Mouse (Mus musculus): ENCODE results near the gene Rxylt1. TPM values are rescaled to one million over a fixed set of nuclear protein-coding genes. Genes with fewer than 3 reads are reported as not detected.

Gene Rxylt1
- total RNA-seq (2021), result 10 to 100 TPM; 31.0 to 38.7 TPM
- long read RNA-seq, experiment 1, full-length matches to known transcripts, result 29 of 104 reads
- long read RNA-seq, experiment 1, partial matches to known transcripts, result 2 of 104 reads
- long read RNA-seq, experiment 1, other reads (novel, unspliced or antisense), result 73 of 104 reads
- long read RNA-seq, experiment 2, full-length matches to known transcripts, result 49 of 173 reads
- long read RNA-seq, experiment 2, partial matches to known transcripts, result 1 of 173 reads
- long read RNA-seq, experiment 2, other reads (novel, unspliced or antisense), result 123 of 173 reads

DNA sequence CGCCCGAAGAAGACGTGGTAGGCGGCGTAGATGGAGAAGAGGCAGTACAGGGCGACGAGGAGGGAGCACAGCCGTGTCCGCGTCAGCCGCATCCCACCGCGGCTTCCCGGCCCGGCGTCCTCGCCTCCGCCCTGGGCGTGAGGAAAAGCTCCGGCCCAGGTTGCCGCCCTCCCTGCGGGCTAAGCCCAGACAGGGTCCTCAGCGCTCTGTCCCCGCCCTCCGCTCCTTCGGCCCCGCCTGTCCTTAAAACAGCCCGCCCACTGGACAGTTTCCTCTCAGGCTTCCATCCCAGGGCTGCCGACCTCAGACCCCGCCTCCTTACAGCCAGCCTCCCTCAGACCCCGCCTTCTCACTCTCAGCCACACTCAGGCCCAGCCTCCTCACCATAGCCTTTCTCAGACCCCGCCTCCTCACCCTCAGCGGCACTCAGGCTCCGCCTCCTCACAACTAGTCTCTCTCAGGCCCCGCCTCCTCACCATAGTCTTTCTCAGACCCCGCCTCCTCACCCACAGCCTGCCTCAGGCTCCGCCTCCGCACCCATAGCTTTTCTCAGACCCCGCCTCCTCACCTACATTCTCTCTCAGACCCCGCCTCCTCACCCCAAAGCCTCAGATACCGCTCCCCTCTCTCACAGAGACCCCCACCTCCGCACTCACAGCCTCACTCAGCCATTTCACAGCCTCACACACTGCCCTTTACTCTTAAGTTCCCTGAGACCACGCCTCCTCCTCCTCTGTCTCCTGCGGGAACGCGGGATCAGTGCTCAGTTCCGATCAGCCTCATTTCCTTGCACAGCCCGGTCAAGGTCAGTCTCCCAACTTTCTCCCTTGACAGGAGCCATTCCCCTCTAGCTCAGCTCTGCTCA, at the start of gene Rxylt1:
Gene Rxylt1 (minus strand): TSS at position 392 of the 865 bp plus-strand sequence.
- intact Hi-C loops (cut with DNase I), result no loop called here
- peak; percentile 92 to 94 for DNase-seq

DNA sequence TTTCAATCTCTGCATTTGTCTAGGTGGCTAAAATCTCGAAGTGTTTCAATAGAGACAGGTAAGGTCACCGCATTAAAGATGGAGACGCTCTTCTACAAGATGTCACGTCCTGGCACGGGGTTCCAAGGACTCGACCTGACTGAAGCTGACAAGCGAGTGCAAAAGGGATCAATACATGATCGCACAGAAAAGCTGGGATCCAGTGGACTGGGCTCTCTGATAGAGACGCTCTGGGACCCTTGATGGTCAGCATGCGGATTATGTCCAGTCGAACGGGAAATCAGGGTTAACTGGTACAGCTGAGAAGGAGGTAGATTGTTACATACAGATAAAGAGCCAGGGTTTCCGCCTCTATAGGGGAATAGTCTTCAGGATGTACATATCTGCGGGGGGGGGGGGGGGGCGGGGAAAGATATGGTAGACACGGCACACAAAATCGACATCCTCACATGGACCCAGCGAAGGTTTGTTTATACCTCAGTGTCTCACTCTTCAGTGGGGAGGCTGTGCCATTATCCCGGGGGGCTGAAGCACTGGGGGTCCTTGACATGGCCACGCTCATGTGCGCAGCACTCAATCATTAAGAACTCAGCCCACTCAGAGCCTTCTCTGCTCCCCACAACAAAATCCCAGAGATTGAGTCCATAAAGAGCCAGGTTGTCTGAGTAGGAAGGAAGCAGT, 24.3 kb upstream of the Rxylt1 start:
- intact Hi-C loops (cut with DNase I), result no loop called here
- DNase-seq, result no peak

DNA sequence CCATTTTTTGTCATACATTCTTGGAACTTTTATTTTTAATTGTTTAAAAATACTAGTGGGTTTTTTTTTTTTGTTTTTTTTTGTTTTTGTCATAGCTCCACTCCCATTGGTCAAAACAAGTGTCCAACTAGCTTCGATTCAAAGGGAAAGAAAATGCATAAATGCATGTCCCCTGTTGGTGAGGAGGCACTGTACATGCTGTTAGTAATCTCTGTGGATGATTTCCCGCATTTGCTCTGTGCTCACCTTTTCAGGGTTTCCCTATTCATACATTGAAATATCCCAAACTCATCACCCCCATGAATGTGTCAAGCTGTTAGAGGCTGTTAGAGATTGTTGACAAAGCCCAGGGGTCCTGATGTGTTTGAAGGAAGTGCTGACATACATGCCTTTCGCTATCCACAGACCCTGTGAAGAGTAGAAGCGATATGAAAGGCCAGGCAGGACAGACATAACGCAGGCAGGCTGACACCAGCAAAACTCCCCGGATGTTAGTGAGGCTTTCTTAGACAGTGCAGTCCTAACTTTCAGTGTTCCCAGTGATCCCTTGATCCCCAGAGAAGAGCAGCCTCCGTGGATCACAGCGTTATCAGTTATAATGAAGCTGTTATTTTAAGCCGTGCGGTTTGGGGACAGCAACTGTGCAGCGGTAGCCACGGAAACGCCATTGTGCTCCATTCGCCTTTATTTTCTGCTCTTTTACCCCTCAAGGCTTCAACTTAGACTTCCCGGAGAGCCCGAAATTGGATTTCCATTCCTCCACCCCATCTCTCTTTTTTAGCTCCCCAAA, 23.5 kb upstream of the Rxylt1 start:
- no peak for DNase-seq
- intact Hi-C loops (cut with DNase I), result no loop called here

DNA sequence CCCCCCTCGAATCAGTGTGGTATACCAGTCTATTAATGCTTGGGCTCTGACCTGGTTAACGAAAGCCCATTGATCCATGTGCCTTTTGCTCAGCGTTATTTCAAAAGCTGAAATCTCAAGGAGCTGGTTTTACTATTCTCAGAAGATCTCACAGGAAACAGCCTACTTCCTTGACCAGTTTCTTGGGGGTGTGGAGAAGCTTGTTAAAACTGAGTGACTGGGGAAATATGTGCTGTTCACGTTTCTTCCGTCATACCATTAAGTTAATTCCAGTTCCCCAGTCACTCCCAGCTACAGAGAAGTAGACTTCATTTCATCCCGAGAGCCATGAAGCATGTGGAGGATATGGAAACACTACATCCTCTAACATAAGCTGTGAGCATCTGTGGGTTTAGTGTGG, 22.3 kb upstream of the Rxylt1 start:
- DNase-seq, result no peak
- intact Hi-C loops (cut with DNase I), result no loop called here

DNA sequence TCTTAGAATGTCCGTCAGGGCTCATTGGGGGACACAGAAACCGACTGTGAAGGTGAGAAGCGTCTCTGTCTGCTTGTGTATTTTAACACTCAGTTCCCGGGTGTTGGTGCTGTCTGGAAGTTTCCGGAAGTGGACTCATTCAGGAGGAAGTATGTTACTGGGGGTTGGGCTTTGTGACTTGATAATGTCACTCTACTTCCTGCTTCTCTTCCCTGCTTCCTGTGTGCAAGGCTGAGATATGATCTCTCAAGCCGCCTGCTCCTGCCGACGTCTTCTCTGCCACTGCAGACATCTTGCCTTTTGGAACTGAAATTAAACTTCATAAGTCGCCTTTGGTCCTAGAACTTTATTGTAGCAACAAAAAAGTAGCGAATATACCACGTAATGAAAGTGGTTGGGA, 19.5 kb upstream of the Rxylt1 start:
- intact Hi-C loops (cut with DNase I), result no loop called here
- DNase-seq, result no peak

DNA sequence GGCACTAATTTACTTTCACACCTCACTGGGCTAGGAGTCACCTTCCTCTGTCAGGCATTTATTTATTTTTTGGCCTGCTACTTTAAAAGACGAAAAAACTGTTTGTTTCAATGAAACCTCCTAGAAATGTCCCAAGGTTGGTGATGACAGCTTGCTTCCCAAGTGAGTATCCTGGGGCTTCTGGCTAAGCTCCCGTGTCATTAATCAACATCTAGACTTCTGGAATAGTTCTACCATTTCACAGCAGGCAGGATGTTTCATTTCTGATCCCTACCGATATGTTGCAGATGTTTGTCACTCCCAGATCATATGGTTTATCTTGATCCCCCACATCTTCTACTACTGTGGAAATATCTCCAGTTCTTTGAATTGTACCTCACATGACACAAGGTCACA, 9.5 kb upstream of the Rxylt1 start:
- intact Hi-C loops (cut with DNase I), result no loop called here
- no peak for DNase-seq

DNA sequence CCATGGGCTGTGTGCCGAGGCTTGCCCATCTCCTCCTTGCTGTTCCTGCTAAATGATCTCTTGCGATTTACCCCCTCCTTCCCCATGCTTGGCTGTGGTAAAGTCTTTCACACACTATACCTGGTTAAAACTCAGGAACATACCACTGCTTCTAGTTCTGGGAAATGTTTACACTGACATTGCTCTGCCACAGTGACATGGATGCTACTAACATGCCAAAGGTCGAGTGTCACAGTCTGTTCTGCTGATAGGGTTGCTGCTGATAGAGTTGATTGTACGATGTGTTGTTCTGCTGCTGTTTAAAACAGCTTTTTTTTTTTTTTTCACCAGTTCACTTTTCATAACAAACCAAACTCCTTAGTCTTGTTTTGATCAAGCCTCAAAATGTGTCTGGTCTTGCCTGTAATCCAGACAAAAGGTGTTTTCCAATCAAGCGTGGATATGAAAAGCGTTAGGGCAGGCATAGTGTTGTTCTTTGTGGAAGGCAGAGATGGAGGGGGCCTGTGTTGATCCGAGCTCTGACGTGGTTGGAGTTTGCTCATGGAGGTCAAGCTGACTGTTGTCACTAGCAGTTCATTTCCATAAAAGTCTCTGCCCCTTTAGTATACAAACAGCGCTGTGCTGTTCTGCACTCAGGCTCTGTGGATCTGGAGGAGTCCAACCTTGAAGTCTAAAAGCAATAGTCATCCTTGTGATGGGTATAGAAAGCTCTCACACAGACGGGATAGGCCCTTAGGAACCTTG, 8.9 kb upstream of the Rxylt1 start:
- intact Hi-C loops (cut with DNase I), result no loop called here
- no peak for DNase-seq

DNA sequence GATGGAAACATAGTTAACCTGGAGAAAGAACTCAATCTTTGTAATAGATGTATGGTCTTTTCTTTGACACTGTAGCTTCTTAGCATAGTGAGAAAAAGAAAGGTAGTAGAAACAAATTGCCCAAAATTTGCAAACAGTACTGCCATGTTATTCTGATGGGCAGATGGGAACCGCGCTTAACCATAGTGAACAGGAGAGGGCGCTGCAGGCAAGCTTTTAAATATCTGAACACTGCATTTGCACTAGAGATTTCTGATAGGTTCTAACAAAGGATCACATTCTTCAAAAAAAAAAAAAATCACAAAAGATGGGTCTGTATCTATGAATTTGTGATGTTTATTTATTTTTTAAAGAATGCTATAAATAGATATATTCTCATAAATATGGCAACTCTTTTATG, 8.2 kb upstream of the Rxylt1 start:
- peak in 1 of 2 experiments; percentile 23 for DNase-seq
- intact Hi-C loops (cut with DNase I), result no loop called here

DNA sequence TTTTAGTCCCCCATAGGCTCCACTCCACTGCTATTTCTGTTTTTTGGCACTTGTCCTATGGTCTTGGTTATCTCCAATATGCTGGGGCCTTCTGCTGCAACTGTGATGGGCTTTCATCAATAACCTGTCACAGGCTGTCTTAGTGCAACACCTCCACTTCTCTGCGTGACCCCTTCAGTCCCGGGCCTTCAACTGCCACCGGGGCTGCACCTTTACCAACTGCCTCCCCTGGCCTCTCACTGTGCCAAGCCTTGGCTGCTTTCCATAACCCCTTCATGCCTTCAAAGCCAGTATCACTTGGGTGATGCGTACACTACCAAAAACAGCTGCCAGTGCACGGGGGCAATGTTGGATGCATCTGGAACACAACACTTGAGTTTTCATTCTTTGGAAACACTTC, 5.5 kb upstream of the Rxylt1 start:
- intact Hi-C loops (cut with DNase I), result loop anchor here (5.0 kb wide), 2 partner anchors 345 to 425 kb away; partner anchors contain the start of gene Avpr1a

DNA sequence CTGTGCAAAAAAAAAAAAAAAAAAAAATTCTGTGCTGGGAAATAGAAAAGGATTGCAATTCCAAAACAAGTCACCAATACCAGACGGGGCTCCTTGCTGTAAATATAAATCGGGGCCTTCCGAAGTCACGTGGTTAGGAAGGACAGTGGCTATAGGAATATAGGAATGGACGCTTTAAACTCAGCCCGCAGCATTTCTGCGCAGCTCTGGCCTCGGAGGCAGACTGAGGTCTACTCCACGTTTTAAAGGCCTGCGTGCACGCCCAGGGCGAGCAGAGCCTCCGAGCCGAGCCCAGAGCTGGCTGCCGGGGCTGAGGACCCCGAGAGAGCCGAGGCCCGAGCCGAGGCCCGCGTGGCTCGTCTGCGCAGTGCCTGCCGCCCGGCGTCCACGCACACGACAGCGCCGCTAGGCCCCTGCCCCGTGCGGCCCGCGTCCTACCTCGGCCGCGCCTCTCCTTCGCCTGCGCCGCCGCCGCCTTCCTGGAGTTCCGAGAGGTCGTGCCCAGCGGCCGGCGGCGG, 650 bp downstream of the Rxylt1 start:
- intact Hi-C loops (cut with DNase I), result no loop called here
- no peak for DNase-seq

More for the DNA sequence above, 5.5 kb upstream of the Rxylt1 start:
- no peak for DNase-seq

DNA sequence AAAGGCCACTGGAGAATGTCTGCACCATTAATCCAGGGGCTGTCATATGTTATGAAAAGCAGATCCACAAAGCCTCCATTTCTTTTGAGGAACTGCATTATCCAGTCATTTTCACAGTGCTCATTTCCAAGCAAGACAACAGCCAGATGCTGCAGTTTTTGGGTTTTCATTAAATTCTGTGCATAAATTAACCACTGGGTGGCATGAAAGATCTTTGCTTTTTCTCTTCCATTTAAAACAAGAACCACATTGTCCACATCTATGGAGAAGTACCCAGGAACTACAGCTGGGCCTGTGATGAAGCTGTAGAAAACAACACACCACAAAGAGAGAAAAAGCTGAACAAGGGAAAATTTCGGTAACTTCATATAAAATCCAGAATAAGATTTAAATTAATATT, 6.7 kb downstream of the Rxylt1 start:
- intact Hi-C loops (cut with DNase I), result no loop called here
- no peak for DNase-seq

DNA sequence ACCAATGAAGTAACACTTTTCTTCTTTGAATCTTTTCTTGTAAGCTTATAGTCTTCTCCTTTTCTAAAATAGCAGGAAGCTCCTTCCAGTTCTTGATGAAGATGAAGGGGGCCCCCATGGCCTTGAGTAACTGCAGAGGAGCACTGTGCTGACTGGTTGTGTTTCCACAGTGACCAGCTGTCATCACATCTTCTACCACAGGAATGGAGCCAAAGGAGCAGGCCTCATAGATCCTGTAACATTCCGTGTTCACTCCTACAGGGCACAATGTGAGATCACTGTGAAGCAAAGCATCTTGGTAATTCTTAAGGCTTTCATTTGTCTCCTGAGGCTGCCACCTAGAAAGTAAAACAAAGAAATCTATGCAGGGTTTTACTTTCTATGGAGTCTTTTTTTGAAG, 15.8 kb downstream of the Rxylt1 start:
- intact Hi-C loops (cut with DNase I), result no loop called here
- DNase-seq, result no peak

DNA sequence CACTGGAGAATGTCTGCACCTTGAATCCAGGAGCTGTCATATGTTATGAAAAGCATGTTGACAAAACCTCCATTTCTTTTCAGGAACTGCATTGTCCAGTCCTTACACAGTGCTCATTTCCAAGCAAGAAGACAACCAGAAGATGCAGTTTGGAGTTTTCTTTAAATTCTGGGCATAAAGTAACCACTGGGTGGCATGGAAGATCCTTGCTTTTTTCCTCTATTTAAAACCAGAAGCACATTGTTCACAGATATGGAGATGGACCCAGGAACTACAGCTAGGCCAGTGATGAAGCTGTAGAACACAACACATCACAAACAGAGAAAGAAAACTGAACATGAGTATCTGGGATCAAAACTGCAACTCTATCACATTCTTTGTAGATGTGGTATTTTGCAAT, 28.0 kb downstream of the Rxylt1 start:
- intact Hi-C loops (cut with DNase I), result no loop called here
- no peak for DNase-seq

DNA sequence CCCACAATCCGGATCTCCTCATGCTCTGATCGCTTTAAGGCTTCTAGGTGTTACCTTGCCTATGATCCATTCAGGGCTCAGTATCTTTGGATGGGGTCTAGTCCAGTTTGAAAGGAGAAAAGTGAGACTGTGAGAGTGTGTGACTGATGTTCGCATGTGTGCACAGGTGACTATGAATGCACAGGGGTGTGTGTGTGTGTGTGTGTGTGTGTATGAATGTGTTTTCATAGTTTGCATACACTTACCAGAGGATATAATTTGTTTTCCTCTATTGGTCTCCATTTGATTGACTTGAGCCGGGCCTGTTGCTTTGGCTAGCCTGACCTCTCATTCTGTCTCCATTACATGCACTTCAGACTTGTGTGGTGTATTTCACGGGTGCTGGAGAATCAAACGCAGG, 41.3 kb downstream of the Rxylt1 start:
- intact Hi-C loops (cut with DNase I), result no loop called here
- no peak for DNase-seq

DNA sequence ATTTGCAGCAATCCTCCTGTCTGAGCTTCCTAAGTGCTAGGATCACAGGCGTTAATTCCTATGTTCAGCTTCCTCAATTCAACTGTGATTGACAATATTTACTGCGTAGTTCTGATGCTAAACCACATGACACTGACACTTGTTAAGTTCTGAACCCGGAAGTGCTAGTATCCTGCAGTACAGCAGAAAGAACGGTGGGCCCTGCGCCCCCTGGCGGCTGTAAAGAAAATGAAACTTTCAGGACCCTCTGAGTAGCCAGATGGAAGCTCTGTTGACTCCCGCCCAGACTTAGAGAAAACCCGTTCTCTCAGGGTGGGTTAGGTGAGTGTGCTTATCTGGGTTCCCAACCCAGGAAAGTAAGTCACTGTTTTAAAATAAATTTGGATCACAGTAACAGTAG, 42.6 kb downstream of the Rxylt1 start:
- peak in 1 of 2 experiments; percentile 32 for DNase-seq
- intact Hi-C loops (cut with DNase I), result loop anchor here (5.0 kb wide), 1 partner anchor 222 kb away; no protein-coding TSS in a partner anchor

DNA sequence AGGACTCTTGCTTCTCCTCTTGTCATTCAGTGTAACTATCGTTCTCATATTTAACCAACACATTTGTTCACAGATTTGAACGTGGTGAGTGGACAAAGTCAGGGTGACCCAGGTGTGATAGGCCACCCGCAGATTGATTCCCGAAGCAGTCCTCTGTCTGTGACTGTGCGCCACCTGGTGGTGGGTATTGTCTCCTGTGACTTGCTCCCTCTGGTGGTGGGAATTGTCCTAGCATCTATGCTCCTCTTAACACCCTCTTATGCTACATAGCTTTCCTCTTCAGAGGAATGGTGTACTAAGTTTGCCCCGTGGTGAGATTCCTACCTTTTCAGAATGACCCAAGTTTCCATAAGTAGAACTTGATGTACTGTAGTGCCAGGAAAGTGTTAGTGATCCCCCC, 45.3 kb downstream of the Rxylt1 start:
- peak; percentile 67 to 79 for DNase-seq
- intact Hi-C loops (cut with DNase I), result loop anchor here (5.0 kb wide), 1 partner anchor 220 kb away; no protein-coding TSS in a partner anchor

DNA sequence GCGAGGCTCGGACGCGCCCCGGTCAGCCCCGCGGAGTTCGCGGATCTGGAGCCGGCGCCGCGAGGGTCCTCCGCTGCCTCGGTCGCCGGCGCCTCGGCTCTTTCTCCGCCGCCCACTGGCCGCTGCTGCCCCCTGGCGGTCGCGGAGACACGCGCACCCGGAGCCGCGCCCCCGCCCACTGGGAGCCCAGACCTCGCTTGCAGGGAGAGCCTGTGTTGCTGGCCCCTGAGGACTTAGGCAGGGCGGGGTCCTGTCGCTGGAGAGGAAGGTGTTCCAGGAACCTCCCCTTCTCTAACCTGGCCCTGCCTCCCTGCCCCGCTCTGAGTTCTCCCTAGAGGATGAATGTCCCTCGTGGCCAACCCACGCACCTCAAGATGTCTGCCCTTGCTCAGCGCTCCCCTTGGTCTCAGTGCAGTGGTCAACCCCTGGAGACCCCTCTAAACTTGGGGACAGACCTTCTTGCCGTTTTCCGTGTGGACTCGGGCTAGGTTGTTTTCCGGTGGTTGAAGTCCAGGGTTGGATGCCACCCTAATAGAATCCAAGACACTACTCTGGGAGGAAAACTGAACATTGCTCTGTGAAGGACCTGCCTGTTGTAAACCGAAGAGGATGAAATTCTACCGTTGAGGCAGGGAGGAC, 49.3 kb downstream of the Rxylt1 start:
- intact Hi-C loops (cut with DNase I), result loop anchor here (1.0 kb wide), 1 partner anchor 277 kb away; no protein-coding TSS in a partner anchor
- DNase-seq, result peak; percentile 76 to 84

DNA sequence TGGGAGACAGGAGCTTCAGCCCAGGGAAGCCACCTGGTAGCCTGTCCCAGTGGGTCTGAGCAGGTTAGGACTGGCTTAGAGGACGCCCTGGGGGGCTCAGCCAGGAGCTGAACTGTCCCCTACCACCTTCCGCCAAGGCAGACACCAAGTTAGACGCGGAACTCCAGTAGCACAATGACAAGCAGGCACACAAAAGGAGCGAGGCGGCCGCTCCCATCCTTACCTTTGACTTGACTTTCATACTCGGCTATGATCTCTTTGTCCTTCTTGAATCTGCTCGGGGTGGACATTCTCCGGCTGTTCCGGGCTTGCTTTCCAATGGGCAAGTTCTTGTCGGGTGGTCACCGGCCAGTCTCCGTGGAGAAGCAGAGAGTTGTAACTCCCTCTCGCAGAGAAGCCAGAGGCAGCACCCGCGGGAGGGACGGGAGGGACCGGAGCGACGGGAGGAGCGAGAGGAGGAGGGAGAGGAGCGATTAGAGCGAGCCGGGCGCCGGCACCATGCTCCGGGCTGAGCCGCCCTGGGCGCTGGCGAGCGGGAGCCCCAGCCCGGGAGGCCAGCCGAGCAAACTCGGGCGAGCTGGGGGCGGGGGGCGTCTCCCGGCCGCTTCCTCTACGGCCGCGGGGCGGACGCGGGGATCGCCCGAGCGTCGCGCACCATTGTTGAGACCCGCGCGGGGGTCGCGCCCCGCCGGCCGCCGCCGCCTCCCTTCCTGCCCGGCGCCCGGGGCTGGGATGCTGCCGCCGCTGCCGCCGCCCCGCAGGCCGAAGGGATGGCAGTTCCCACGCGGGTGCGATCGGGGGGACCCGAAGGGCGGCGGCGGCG, 50.1 kb downstream of the Rxylt1 start, which contains the start of gene Srgap1:
Gene Srgap1 (minus strand): TSS at position 412 of the 823 bp plus-strand sequence.
- intact Hi-C loops (cut with DNase I), result no loop called here
- peak; percentile 40 to 47 for DNase-seq
